Mouse (Mus musculus) myocyte (in vitro differentiated cells): Measurements from ENCODE around the gene Tex19.1. TPM values are rescaled to one million over a fixed set of nuclear protein-coding genes. Genes with fewer than 3 reads are reported as not detected.
A peak's percentile ranks its signal among the peaks of the same experiment; 100 is the strongest.

ENCODE experiments used
- H3K27me3 ChIP-seq: one replicate; pipeline ENCODE4 v1.6.1; 2011; ENCODE audit not compliant: control insufficient read depth, insufficient read depth, insufficient read length
- H3K36me3 ChIP-seq: one replicate; pipeline ENCODE4 v1.6.1; 2011; ENCODE audit not compliant: control insufficient read depth, insufficient read depth
- H3K4me2 ChIP-seq: one replicate; pipeline ENCODE4 v1.6.1; 2011; ENCODE audit warnings: low read depth, control low read depth
- H3K4me3 ChIP-seq: one replicate; pipeline ENCODE4 v1.5.1; 2011; ENCODE audit warnings: mild to moderate bottlenecking, control low read depth, moderate library complexity
- H3K79me2 ChIP-seq: one replicate; pipeline ENCODE4 v1.6.1; 2011; ENCODE audit not compliant: control insufficient read depth, insufficient read depth
- H3ac ChIP-seq: one replicate; pipeline ENCODE4 v1.6.1; 2011; ENCODE audit not compliant: control insufficient read depth, insufficient read length
- CEBPB ChIP-seq: IDR thresholded peaks from 2 replicates; pipeline ENCODE4 v1.6.1; 2011; ENCODE audit warnings: mild to moderate bottlenecking, moderate library complexity; ENCODE audit not compliant: poor library complexity, insufficient read depth, severe bottlenecking
- E2F4 ChIP-seq: IDR thresholded peaks from one replicate; pipeline ENCODE4 v1.6.1; 2011; ENCODE audit warnings: mild to moderate bottlenecking, control low read depth, moderate library complexity; ENCODE audit not compliant: insufficient read depth
- MAX ChIP-seq: IDR thresholded peaks from one replicate; pipeline ENCODE4 v1.6.1; 2011; ENCODE audit warnings: low read depth, mild to moderate bottlenecking, control low read depth
- MYOD1 ChIP-seq, 3 experiments: IDR thresholded peaks; one replicate each; pipeline ENCODE4 v1.6.1; 2011; ENCODE audit warnings: control low read depth in 2 of 3, low read depth in 2 of 3, mild to moderate bottlenecking in 2 of 3, moderate library complexity in 1 of 3; ENCODE audit not compliant: insufficient read length in 2 of 3, control insufficient read depth in 1 of 3
- MYOG ChIP-seq, 3 experiments: IDR thresholded peaks; one replicate each; pipeline ENCODE4 v1.6.1; 2011; ENCODE audit warnings: control low read depth in 2 of 3, low read depth in 2 of 3, mild to moderate bottlenecking in 2 of 3; ENCODE audit not compliant: insufficient read length in 2 of 3, control insufficient read depth in 1 of 3, insufficient read depth in 1 of 3
- POLR2A ChIP-seq: IDR thresholded peaks from one replicate; pipeline ENCODE4 v1.6.1; 2011; ENCODE audit warnings: low read depth, mild to moderate bottlenecking, control low read depth, moderate library complexity; ENCODE audit not compliant: insufficient read length
- POLR2AphosphoS2 ChIP-seq: IDR thresholded peaks from one replicate; pipeline ENCODE4 v1.6.1; 2011; ENCODE audit warnings: low read depth, control low read depth; ENCODE audit not compliant: insufficient read length
- REST ChIP-seq: IDR thresholded peaks from one replicate; pipeline ENCODE4 v1.6.1; 2011; ENCODE audit warnings: mild to moderate bottlenecking, control low read depth, moderate library complexity; ENCODE audit not compliant: insufficient read depth, insufficient read length
- SRF ChIP-seq: IDR thresholded peaks from one replicate; pipeline ENCODE4 v1.6.1; 2011; ENCODE audit warnings: low read depth; ENCODE audit not compliant: control insufficient read depth, insufficient read length
- TCF12 ChIP-seq: IDR thresholded peaks from one replicate; pipeline ENCODE4 v1.6.1; 2011; ENCODE audit warnings: mild to moderate bottlenecking, control low read depth; ENCODE audit not compliant: poor library complexity, insufficient read depth, severe bottlenecking
- TCF3 ChIP-seq: IDR thresholded peaks from one replicate; pipeline ENCODE4 v1.6.1; 2011; ENCODE audit warnings: low read depth, control low read depth; ENCODE audit not compliant: insufficient read length
- USF1 ChIP-seq: IDR thresholded peaks from one replicate; pipeline ENCODE4 v1.6.1; 2011; ENCODE audit warnings: low read depth, mild to moderate bottlenecking, control low read depth, moderate library complexity
- polyA plus RNA-seq: library from polyadenylated mRNA; unstranded; fragments of >200 nt; fragmentation: generic; extraction: Trizol; gene quantifications from one replicate; pipeline ENCODE4 v1.2.1, GENCODE M21; 2012; ENCODE audit warnings: missing spikeins

Gene Tex19.1
- polyA plus RNA-seq, 1 experiment, result not detected

GRCm38 (mm10) chr11:121138732-121139131, 7.2 kb upstream of the Tex19.1 start:
- Histone ChIP-seq H3K36me3 (no peaks in the 10 kb centered on the region), H3K27me3 (no peaks in the 10 kb centered on the region), H3K79me2 (no peaks in the 10 kb centered on the region), H3ac (no peak overlapping the region), H3K4me3 (no peak overlapping the region), H3K4me2 (no peak overlapping the region)
- TF ChIP-seq E2F4 (no peak), MYOG (IDR thresholded peaks at IDR 0.05; ENCODE audit: control insufficient read depth in 1 of 3, insufficient read depth in 1 of 3, insufficient read length in 2 of 3, low read depth in 2 of 3) (peak in 1 of 3 experiments; percentile 4)

- no peak for TF ChIP-seq POLR2A
- TF ChIP-seq MYOG (IDR thresholded peaks at IDR 0.05; ENCODE audit: control insufficient read depth in 1 of 3, insufficient read depth in 1 of 3, insufficient read length in 2 of 3, low read depth in 2 of 3), result no peak
- no peak for TF ChIP-seq POLR2AphosphoS2
- no peak for TF ChIP-seq REST
- TF ChIP-seq MAX, result no peak
- TF ChIP-seq SRF, result no peak
- TF ChIP-seq E2F4, result no peak
- no peak for TF ChIP-seq USF1
- TF ChIP-seq CEBPB, result no peak
- no peak for TF ChIP-seq TCF12
- TF ChIP-seq MYOD1 (IDR thresholded peaks at IDR 0.05; ENCODE audit: control insufficient read depth in 1 of 3, insufficient read length in 2 of 3, low read depth in 2 of 3), result no peak
- TF ChIP-seq TCF3, result no peak
- Histone ChIP-seq H3K79me2 (no peaks in the 10 kb centered on the region), H3K4me3 (no peak overlapping the region)
Observed at GRCm38 (mm10) chr11:121143325-121144015, 2.5 kb upstream of the Tex19.1 start.

GRCm38 (mm10) chr11:121148193-121148592, 2.2 kb downstream of the Tex19.1 start:
- Histone ChIP-seq H3ac (no peak overlapping the region), H3K36me3 (no peaks in the 10 kb centered on the region), H3K4me2 (no peak overlapping the region), H3K79me2 (no peaks in the 10 kb centered on the region), H3K27me3 (peaks cover 4% of the 10 kb centered on the region), H3K4me3 (no peak overlapping the region)
- TF ChIP-seq TCF12 (no peak), TCF3 (no peak), CEBPB (no peak), MAX (no peak)

More at GRCm38 (mm10) chr11:121143325-121144015, 2.5 kb upstream of the Tex19.1 start:
- H3ac ChIP-seq, result no peak overlapping the region
- no peaks in the 10 kb centered on the region for H3K36me3 ChIP-seq
- H3K27me3 ChIP-seq, result no peaks in the 10 kb centered on the region
- no peak overlapping the region for H3K4me2 ChIP-seq

DNA sequence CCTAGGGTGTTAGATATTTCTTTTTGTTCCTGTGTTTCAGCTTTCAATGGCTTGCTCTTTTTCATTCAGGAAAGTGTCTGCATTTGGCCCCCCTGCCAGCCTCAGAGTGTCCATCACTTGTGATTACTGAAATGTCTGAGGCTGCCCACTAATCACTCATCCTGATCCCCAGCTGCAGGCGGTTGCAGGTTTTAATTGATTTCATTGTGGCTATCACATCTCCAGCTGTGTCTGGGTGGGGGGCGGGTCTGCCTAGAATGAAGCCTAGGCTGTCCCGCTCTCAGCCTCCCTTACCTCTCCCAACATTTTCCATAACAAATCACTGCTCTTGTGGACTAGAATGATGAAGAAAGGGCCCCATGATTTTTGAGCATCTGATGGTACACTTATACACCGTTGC, 8.3 kb downstream of the Tex19.1 start:
- H3K27me3 ChIP-seq, result peaks cover 19% of the 10 kb centered on the region
- H3K79me2 ChIP-seq, result no peaks in the 10 kb centered on the region
- no peak overlapping the region for H3ac ChIP-seq
- no peak overlapping the region for H3K4me2 ChIP-seq
- TF ChIP-seq TCF3 (no peak), SRF (no peak), MAX (no peak), POLR2AphosphoS2 (no peak), CEBPB (no peak), USF1 (no peak), MYOG (IDR thresholded peaks at IDR 0.05; ENCODE audit: control insufficient read depth in 1 of 3, insufficient read depth in 1 of 3, insufficient read length in 2 of 3, low read depth in 2 of 3) (no peak), TCF12 (no peak), E2F4 (no peak), MYOD1 (IDR thresholded peaks at IDR 0.05; ENCODE audit: control insufficient read depth in 1 of 3, insufficient read length in 2 of 3, low read depth in 2 of 3) (no peak), REST (no peak), POLR2A (no peak)
- H3K36me3 ChIP-seq, result no peaks in the 10 kb centered on the region
- H3K4me3 ChIP-seq, result no peak overlapping the region

DNA sequence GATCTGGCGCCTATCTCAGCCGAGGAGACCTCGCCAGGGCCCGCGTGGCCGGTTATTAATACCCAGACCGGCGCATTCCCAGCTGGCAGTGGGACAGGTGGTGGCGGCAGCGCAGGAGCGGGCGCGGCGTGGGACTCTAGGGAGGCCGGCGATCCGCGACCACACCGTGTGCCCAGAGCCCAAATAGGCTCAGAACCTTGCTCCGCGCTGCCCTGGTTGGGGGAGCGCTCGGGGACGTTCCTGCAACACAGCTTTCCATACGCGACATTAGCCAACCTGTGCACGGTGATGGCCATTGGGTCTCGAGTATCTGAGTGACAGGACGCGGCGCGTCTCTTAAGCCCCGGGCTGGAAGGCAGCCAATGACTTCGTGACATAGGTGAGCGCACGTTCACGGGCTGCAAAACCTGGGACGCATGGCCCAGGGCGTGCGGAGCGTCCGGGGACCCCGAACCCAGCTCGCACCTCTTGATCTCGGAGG, 10.5 kb downstream of the Tex19.1 start:
- Histone ChIP-seq H3K27me3 (peaks cover 19% of the 10 kb centered on the region), H3K79me2 (no peaks in the 10 kb centered on the region), H3ac (no peak overlapping the region), H3K36me3 (no peaks in the 10 kb centered on the region), H3K4me3 (no peak overlapping the region), H3K4me2 (peak overlapping the region; percentile 24)
- peak in 2 of 3 experiments; percentile 90 to 95 for TF ChIP-seq MYOG (IDR thresholded peaks at IDR 0.05; ENCODE audit: control insufficient read depth in 1 of 3, insufficient read depth in 1 of 3, insufficient read length in 2 of 3, low read depth in 2 of 3)
- peak in 2 of 3 experiments; percentile 85 to 96 for TF ChIP-seq MYOD1 (IDR thresholded peaks at IDR 0.05; ENCODE audit: control insufficient read depth in 1 of 3, insufficient read length in 2 of 3, low read depth in 2 of 3)
- TF ChIP-seq TCF12, result peak; percentile 6
- peak; percentile 81 for TF ChIP-seq TCF3
- TF ChIP-seq MAX, result no peak
